Mouse (Mus musculus) gonadal fat pad, adult 2 months (tissue): ENCODE measurements around the gene Isg20l2. TPM values are rescaled to one million over a fixed set of nuclear protein-coding genes. Genes with fewer than 3 reads are reported as not detected.
A peak's percentile ranks its signal among the peaks of the same experiment; 100 is the strongest.

Experiments used
- DNase-seq: peaks from one replicate; pipeline ENCODE4 v3.0.0-alpha.2; 2012; ENCODE audit warnings: low read depth
- polyA plus RNA-seq: library from polyadenylated mRNA; depleted of rRNA; stranded (reverse); fragments of >200 nt; gene quantifications from 2 replicates; pipeline ENCODE4 v1.2.3, GENCODE M21; 2012

Gene Isg20l2
- polyA plus RNA-seq, 1 experiment: 11.0 TPM

DNA sequence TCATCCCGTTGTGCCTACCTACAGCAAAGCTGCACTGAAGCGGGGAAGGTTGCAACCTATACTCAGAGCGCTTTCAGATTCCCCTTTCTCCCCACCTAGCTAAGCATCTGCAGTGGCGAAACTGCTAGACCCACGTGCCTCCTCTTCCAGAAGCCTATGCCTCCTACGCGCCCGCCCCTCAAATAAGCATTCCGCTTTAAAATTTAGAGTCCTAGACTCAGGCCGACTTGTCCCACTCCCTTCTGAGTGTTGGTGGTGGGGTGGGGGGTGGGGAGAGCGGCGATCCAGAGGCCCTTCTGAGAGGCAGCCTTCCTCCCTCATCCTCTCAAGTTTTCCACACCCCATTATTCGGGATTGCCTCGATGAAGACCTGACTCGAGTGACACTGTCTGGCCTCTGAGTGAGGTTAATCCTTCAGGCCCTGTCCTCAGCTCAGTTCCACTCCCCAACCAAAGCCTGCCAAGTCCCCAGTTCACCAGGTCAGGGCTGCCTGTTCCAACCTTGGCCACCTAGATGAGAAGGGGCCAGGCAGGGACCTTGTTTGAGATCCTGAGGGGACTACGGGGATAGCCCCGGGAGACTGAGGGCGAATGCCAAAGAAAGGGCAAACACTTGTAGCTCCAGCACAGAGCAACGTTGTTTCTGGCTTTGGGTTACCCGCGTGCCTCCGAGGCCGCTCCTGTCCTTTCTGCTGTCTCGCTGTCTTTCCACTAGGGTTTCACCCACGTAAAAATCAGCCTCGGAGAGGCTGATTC is 17.1 kb downstream of the Isg20l2 start:
- no peak for DNase-seq

DNA sequence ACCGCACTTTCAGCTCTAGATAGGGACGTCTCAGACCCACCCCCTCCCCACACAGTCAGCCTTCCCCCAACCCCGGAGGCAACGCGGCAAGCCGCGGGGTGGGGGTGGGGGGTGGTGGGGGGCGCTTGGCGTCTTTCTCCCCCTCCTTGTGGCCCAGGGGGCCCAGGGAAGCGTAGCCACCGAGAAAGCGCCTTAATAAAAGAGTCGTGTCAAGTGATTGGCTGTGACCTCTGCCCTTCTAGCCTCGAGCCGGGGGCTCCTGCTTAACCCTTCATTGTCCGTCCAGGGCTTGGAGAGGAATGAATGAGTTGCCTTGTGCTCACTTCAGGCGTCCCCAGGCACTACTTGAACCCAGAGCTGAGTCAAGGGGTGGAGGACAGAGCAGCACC is 17.7 kb downstream of the Isg20l2 start:
- DNase-seq: no peak

DNA sequence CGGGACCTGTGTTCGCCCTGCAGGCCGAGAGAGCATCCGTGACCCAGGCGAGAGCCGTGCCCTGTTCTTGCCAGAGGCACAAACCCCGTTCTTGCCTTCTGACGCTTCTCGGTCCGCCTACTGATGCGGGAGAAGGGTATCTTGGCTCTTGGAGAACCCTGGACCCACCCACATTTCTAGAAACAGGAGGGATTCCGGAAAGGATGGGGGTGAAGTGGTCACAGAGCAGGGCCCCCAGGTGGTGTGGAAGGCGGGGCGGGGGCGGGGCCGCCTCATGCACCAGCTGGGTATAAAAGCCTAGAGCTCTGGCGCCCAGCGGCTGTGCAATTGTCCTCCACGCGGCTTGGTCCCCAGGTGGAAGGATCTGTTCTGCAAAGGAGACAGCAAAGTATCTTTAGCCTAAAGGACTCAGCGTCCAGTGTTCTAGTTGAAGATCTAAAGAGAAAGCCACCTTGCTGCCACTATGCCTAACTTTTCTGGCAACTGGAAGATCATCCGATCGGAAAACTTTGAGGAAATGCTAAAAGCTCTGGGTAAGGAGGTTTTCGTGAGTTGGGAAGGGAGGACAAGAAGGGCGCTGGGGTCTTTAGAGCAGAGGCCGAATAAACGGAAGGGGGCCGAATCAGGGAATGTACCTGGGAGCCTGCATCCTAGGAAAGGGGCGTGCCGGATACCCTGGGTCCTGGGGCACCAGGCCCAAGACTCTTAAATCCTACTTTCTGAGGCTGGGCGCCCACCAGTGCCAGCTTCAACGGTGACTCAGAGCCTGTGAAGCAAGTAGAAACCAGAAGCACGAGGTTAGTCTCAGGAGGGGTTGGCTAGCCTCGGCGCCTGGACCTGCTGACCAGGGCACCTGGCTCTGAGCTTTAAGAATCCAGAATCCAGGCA is 18.5 kb downstream of the Isg20l2 start, which contains the start of gene Crabp2:
Crabp2 (plus strand) TSS at position 289 of the 888 bp plus-strand sequence.
- DNase-seq: no peak

DNA sequence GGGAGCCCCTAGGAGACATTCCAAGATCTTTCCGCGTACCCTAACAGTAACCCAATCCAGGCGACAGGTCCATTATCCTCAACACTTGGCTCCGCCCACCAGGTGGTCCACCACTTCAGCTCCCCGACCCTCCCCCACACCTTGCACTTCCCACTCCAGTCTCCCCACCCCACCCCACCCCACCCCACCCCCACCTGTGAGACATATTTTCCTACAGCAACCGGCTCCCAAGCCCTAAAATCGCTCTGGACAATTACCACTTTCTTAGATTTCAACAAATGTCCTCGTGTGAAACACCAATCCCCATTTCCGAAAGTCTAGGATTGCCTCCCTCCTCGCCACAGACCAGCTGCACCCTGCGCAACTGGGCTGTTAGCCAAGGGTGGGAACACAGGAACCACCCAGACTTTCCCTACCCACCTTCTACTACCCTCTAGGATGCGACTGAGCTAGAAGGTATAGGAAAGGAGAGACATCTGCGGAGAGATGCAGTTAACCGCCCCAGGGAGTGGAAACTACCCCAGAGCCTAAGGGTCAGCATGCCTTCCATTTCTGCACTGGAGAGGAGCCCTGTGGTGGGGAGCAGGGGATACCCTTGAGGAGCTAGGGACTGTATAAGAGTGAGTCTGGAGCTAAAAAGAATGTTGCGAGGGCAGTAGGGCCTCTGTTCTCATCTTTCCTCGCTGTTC is 19.3 kb downstream of the Isg20l2 start:
- DNase-seq: no peak

DNA sequence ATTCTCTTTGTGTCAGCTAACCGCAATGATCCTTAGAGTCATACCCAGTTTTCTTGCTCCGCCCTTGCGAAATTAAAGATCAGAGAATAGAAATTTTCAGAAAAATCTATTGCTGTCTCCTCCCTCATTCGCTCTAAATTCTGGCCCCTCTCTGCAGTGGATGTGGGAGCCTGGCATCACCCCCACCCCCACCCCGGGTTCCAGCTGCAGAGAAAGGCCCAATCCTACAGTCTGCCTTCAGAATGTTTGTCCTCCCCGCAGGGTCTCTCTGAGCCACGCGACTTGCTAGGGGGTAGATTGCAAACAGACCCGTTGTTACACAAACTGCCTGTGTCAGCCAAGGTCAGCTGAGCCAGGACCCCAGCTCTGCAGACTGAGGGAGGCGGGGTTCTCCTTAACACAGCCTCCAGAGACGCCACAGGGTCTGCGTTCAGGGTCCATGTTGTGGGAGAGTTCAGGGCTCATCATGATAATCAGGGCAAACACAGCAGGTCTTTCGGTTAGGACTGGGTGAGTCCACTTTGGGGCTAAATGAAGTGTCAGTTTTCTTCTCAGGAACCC is 19.9 kb downstream of the Isg20l2 start:
- no peak for DNase-seq

DNA sequence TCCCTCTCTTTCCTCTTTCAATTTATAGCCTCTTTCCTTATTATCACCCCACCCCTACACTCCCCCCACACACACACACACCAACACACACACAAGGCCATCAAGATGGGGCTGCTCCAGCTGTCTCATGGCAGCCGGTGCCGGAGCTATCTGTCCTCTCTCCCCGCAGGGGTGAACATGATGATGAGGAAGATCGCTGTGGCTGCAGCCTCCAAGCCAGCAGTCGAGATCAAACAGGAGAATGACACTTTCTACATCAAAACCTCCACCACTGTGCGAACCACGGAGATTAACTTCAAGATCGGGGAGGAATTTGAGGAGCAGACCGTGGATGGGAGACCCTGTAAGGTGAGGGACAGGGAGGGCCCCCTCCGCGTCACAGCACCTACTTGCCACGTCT is 21.8 kb downstream of the Isg20l2 start:
- DNase-seq: no peak

DNA sequence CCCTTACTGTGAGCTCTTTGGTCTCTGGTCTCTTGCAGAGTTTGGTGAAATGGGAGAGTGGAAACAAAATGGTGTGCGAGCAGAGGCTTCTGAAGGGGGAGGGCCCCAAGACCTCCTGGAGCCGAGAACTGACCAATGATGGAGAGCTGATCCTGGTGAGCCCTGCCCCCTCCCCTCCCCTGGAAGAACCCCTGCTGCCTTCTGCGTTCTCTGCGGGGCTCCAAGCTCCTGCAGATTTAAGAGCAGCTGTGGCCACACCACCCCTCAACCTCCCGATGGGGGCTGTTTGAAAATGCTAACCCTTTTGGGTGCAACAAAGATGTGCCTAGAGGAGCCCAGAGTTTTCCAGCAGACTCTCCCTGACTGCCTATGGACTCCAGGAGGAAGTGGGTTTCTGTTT is 22.3 kb downstream of the Isg20l2 start:
- DNase-seq: no peak

DNA sequence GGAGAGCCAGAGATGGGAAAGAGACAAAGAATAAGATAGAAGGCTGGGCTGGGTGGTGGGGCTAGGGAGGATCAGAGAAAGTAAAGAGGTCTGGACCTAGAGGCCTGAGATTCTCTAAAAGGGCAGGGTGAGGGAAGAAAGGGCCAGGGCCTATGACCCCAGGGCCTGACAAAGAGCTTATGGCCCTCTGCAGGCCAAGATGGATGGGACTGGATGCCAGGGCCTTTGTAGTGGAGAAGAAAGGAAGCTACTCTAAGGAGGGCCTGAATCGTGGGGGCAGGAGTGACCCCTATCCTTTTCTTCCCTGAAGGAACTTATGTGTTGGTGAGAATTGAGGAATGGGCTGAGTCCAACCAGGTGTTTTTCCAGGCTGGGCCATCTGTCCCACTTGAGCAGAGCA is 27.9 kb downstream of the Isg20l2 start:
- no peak for DNase-seq

DNA sequence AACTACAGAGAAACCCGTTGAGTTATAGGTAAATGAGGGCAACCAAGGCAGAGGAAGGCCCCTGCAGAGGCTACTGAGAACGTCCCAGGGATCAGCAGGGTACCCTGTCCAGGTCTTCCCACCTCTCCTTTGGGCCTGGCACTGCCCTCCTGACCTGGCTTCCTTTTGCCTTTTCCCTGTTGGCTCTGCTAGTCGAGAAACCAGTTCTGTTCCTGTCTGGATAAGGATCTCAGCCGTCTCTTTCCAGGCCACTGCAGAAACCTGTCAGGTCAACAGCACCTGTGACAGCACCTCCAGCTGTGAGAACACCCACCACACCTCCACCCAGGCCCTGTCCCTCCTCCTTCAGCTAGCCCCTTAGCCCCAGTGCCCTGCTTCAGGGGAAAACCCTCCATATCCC is 28.4 kb downstream of the Isg20l2 start:
- DNase-seq: peak; percentile 84

DNA sequence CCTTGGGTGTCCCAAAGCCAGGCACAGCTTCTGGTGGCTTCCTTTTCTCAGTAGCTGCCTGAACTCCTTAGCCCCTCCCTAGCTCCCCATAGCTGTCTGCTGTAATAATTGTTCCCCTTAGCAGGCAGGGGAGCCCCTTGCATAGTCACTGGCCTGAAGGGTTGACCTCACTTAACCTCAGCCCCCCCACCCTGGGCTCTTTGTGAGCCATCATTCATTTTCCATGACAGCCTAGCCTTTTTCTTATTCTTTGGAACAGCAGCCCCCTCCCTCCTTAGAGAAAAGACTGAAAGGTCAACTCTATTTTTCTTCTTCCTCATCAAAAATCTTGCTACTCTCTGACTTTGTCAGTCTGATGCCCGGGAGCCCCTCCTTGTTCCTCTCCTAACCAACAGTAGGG is 28.9 kb downstream of the Isg20l2 start:
- DNase-seq: no peak

DNA sequence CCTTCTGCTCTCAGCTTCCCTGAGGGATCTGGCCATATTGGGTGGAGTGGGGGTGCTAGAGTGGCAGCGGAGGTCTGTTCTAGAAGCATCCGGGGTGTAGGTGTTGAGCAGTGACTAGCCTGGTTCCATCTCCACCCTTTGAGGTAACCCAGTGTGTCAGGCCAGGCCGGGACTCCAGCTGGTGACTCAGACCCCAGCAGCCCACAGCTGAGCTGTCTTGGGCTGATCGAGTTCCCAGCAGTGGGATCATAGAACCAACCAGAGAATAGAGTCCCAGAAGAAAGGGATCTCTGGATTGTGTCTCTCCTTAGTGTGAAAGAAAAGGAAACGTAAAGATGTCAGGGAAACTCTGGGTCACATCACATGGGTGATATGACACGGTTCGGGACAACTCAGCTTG is 29.3 kb downstream of the Isg20l2 start:
- no peak for DNase-seq

DNA sequence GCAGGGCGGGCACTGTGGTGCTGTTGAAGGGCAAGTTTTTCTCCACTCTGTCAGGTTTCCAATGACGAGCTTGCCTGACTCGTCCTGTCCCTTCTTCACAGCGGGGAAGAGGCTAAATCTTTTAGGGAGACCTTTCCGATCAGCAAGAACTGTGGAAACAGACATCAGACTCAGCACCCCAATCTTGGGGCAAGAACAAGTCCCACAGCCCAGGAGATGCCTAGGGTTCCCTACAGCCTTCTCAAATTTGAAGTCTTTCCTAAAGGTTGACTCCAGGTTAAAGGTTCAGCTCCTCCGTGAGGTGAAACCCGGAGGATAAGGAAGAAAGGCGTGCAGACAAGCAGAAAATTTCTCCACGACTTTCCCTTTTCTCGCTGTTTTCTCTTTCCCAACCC is 30.1 kb downstream of the Isg20l2 start:
- DNase-seq: no peak

DNA sequence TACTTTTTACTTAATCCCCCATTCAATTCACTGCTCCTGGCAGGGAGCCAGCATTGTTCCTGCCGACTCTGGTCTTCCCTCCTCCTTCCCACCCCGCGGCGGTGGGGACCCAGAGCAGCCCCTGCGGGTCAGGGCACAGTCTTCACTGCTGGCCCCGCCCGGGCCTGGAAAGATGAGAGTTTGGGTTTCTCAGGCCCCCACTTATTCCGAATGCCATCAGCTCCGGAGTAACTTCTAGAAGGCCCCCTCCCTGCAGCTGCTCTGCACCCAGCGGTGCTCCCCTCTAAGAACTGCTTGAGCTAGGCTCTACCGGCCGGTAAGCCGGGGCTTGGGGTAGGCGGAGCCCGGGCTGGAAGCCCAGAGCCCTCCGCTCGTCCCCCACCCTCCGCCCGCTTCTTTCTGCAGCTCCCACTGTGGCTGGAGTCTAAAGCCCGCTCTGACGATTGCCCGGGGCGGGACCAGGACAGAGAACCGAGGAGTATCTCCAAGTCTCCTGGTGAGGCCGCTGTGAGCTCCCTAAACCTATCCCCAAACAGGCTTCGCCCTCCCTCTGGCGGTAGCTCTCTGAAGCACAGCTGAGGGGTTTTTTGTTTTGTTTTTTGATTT is 30.6 kb downstream of the Isg20l2 start:
- no peak for DNase-seq

DNA sequence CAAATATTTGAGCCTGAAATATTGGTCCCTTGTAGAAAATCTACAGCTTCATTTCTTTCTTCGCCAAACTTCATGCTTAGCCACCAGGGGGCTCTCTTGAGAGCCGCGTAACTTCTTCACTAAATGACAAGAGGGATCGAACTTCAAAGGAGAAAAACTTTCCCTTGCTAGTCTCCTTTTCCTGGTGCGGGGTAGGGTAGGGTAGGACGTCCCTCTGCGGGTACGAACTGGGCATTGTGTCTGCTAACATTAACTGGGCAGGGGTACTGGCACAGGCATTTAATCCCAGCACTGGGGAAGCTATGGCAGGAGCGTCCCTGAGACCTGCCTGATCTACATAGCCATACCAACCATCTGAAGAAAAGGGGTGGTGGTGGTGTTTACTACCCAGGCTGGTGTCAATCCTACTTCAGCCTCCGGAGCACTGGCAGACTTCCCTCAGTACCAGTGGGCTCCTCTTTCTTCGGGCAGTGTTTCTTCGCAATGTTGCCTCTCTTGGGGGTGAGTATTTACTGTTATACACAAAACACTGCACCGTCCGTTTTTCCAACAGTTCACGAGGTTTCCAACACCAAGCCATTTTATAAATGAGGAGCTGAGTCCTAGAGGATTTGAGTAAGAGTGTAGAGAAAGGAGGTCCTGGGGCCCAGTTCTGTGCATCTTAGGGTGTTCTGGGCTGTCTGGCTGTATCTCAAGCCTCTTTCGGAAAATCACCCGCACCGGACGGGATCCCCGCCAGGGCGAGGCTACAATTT is 40.2 kb downstream of the Isg20l2 start:
- DNase-seq: no peak

DNA sequence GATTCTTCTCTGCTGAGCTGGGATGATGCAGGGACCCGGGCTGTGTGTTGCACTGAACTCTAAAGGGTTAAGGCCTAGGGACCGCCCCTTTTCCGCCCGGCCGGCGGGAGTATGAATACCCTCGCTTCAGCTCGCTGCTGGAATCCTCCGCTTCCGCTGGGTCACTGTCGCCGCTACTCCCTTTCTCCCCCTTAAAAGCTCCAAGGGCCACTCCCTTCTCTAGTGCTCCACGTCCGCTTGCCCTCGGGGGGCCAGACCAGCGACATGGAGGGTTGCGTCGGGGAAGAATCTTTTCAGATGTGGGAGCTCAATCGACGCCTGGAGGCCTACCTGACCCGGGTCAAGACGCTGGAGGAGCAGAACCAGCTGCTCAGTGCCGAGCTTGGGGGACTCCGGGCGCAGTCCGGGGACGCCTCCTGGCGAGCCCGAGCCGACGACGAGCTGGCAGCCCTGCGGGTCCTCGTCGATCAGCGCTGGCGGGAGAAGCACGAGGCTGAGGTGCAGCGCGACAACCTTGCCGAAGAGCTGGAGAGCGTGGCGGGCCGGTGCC is 40.9 kb downstream of the Isg20l2 start, which contains the start of gene Nes:
Nes (plus strand) TSS at position 140 of the 550 bp plus-strand sequence.
- no peak for DNase-seq

DNA sequence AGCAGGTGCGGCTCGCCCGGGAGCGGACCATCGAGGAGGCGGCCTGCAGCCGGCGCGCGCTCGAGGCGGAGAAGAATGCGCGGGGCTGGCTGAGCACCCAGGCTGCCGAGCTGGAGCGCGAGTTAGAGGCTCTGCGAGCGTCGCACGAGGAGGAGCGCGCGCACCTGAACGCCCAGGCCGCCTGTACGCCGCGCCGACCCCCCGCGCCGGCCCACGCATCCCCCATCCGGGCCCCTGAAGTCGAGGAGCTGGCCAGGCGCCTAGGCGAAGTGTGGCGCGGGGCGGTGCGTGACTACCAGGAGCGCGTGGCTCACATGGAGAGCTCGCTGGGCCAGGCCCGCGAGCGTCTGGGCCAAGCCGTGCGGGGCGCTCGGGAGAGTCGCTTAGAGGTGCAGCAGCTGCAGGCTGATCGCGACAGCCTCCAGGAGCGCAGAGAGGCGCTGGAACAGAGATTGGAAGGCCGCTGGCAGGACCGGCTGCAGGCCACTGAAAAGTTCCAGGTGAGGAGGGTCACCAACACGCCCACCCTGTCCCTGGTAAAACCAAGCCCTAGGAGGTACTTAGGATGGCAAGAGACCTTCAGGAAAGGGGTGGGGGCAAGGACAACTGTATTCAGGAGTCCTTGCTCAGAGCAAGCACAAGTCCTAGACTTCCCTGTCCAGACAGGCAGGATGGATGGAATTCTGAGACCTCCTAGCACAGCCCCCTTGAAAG is 41.5 kb downstream of the Isg20l2 start:
- DNase-seq: no peak

DNA sequence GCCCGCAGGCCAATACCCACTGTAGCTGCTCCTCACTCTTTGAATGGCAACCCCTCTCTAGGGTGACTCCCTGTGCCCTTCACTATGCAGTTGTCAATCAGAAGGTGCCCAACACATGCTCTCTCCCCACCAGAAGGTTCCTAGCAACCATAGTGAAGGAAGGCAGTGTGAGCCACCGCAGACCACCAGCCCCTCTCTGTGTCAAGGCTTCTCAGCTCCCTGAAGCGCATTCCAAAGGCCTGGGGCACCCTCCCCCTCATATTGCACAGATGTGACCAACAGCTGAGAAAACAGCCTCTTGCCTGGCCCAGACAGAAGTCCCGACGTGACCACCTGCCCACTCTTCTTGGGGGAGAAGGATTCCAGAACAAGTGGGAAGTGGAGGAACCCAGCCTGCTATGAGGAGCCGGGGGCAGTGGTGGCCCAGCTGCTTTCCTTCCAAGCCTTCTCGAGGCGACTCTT is 42.1 kb downstream of the Isg20l2 start:
- DNase-seq: no peak

DNA sequence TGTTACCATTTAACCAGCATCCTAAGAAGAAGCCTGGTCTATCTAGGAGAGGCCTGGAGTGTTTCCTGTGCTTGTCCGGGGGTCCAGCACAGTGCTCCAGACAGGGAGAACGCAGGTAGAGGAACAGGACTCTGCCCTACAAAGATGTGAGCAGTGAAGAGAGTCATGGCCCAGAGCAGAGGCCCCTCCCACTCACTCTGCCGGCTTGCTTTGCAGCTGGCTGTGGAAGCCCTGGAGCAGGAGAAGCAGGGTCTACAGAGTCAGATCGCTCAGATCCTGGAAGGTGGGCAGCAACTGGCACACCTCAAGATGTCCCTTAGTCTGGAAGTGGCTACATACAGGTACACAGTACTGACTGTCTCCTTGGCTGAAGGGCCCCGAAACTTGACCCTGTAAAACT is 42.7 kb downstream of the Isg20l2 start:
- DNase-seq: no peak

DNA sequence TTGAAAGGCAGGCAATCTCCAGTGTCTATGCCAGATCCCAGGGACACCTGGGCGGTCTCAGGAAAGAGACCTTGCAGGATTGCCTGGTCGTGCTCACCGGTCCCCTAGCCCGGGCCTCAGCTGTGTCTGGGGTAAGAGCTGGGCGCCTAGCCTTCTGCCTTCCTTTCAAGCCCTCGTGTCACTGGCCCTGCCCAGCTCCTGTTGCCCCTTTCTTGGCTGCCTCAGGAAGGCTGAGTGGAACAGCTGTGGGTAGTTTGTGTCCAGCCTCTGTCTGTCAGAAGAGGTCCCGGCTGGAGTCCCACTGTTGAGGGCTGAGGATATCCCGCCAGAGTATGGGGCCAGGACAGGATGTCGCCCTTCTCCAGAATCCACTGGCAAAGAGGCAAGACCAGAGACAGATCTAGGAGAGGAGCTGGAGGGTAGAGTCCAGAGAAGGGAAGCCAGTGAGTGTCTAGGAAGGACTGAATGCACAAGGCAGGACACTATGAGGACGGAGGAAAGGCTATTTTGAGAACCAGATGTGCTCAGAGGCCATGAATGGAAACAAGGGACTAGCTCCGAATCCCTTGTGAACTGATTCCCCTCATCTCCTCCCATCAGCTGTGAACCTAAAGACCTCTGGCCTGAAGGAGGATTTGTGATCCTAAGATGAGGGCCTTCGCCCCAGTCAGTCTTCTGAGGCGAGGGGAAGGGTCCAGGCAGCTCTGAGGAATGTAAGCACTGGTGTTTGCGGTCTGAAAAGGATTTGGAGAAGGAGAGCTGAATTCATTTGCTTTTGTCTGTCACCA is 43.7 kb downstream of the Isg20l2 start:
- DNase-seq: no peak
